Comparison of ENCODE assay signal across 15 mouse cellular contexts in genomic region chr13:5724364-5724763, GRCm38 (mm10).
A peak's percentile ranks its signal among the peaks of the same experiment; 100 is the strongest.
DNase-seq lines count a peak whose midpoint lies in the region; ATAC-seq lines count a peak whose summit lies in the region.
"Had no signal": no experiment of that assay in that cellular context is flagged by ENCODE, and none has a peak within 500 bp of the region (broad histone marks: within the 10 kb centered on the region; RNA-seq: fewer than 3 reads in every experiment).

No protein-coding gene starts in this region.

- DNase-seq in gastrocnemius, adult 18-20 months (ENCODE audit: low spot score): peak; percentile 58
- no peak for DNase-seq in gastrocnemius, postnatal 4 days (ENCODE audit: low spot score in 2 of 2)
- peak; percentile 15 for DNase-seq in midbrain, embryonic 10.5 days (ENCODE audit: low spot score)
- peak; percentile 13 for DNase-seq in embryo, embryonic 11.5 days (ENCODE audit: low read depth, low spot score)
- peak; percentile 52 for DNase-seq in mesoderm, embryonic 11.5 days (ENCODE audit: low read depth, low spot score)
- DNase-seq in right cerebral cortex, adult 18-20 months: no peak
- DNase-seq in spleen, postnatal 36 days (ENCODE audit: low spot score in 2 of 2): no peak
- DNase-seq: cerebellum, postnatal 25 days; kidney, postnatal 14 days; right cerebral cortex, postnatal 25 days had no signal

- H3K36me3 ChIP-seq in midbrain, embryonic 10.5 days: no peaks in the 10 kb centered on the region
- no peaks in the 10 kb centered on the region for H3K36me3 ChIP-seq in midbrain, embryonic 13.5 days
- H3K36me3 ChIP-seq: neural tube, embryonic 13.5 days had no signal

- H3K9ac ChIP-seq in midbrain, embryonic 13.5 days (replicated peaks): no peak overlapping the region
- H3K9ac ChIP-seq: neural tube, embryonic 13.5 days had no signal

- no peak overlapping the region for H3K4me2 ChIP-seq in midbrain, embryonic 13.5 days (replicated peaks)
- H3K4me2 ChIP-seq: neural tube, embryonic 13.5 days had no signal

- WGBS in midbrain, embryonic 10.5 days: 67% methylated on average over 1 of the region's 1 CpGs
- 92% methylated on average over 1 of the region's 1 CpGs for WGBS in midbrain, embryonic 13.5 days

- no peak for ATAC-seq in midbrain, embryonic 13.5 days
- ATAC-seq: CD4-positive, CD25-positive, alpha-beta regulatory T cell, adult 4 months; forebrain, embryonic 16.5 days had no signal

- no peaks in the 10 kb centered on the region; the same call in 1 of the 2 replicates for H3K27me3 ChIP-seq in midbrain, embryonic 10.5 days (ENCODE audit: low read depth, poor library complexity, severe bottlenecking)
- H3K27me3 ChIP-seq in midbrain, embryonic 13.5 days: no peaks in the 10 kb centered on the region
- H3K27me3 ChIP-seq: neural tube, embryonic 13.5 days had no signal

- H3K9me3 ChIP-seq in midbrain, embryonic 10.5 days (replicated peaks): no peaks in the 10 kb centered on the region
- H3K9me3 ChIP-seq in midbrain, embryonic 13.5 days: no peaks in the 10 kb centered on the region
- H3K9me3 ChIP-seq: neural tube, embryonic 13.5 days had no signal

- no peak overlapping the region for H3K27ac ChIP-seq in midbrain, embryonic 10.5 days (replicated peaks)
- no peak overlapping the region for H3K27ac ChIP-seq in midbrain, embryonic 13.5 days
- H3K27ac ChIP-seq: macrophage; neural tube, embryonic 13.5 days had no signal

- no peak overlapping the region for H3K4me3 ChIP-seq in midbrain, embryonic 10.5 days
- no peak overlapping the region for H3K4me3 ChIP-seq in midbrain, embryonic 13.5 days (replicated peaks)
- H3K4me3 ChIP-seq: neural tube, embryonic 13.5 days had no signal

- H3K4me1 ChIP-seq in midbrain, embryonic 10.5 days: peaks cover 13% of the 10 kb centered on the region
- peaks cover 12% of the 10 kb centered on the region for H3K4me1 ChIP-seq in midbrain, embryonic 13.5 days (replicated peaks)

Comparison
In these comparisons a context has a peak if more than half of its experiments do, and no peak if none do; other contexts are left out.
1. DNase-seq: peak in gastrocnemius, adult 18-20 months (single experiment), midbrain, embryonic 10.5 days (single experiment), embryo, embryonic 11.5 days (single experiment) and mesoderm, embryonic 11.5 days (single experiment); none in gastrocnemius, postnatal 4 days (0 of 2), right cerebral cortex, adult 18-20 months (single experiment) and spleen, postnatal 36 days (0 of 2).